Mouse (Mus musculus): ENCODE results near the gene Hoxc6. TPM values are rescaled to one million over a fixed set of nuclear protein-coding genes. Genes with fewer than 3 reads are reported as not detected.
A peak's percentile ranks its signal among the peaks of the same experiment; 100 is the strongest.

Gene Hoxc6
- polyA plus RNA-seq, 1 experiment from 2014 or later: not detected

- Histone ChIP-seq H3K4me2 (ENCODE audit: low read length) (peak within 1 kb of the TSS; percentile 28; the same call in 1 of the 2 replicates), H3K9me3 (ENCODE audit: control insufficient read depth, low read length) (no peaks in the 10 kb centered on the region), H3K4me1 (replicated peaks; ENCODE audit: control insufficient read depth, insufficient read depth, low read length) (no peaks in the 10 kb centered on the region; the same call in 1 of the 2 replicates), H3K9ac (replicated peaks; ENCODE audit: low read depth, low read length) (no peak within 1 kb of the TSS), H3K27ac (ENCODE audit: low read length) (no peak within 1 kb of the TSS), H3K4me3 (replicated peaks; ENCODE audit: low read length) (peak within 1 kb of the TSS; percentile 19), H3K27me3 (replicated peaks; ENCODE audit: control insufficient read depth, insufficient read depth, low read length) (peaks cover 95% of the 10 kb centered on the region), H3K36me3 (ENCODE audit: control insufficient read depth, insufficient read depth) (no peaks in the 10 kb centered on the region)
- no peak for ATAC-seq
- 2% methylated on average over 12 of the region's 12 CpGs for WGBS
These were observed 30.8 kb upstream of the Hoxc6 start, which contains the start of gene Hoxc5 for GRCm38 (mm10) chr15:102967312-102967510. Hoxc5 (plus strand) TSS chr15:102967443.

- WGBS: 2% methylated on average over 34 of the region's 34 CpGs
- Histone ChIP-seq H3K4me1 (replicated peaks; ENCODE audit: control insufficient read depth, insufficient read depth, low read length) (no peaks in the 10 kb centered on the region; the same call in 1 of the 2 replicates), H3K4me2 (ENCODE audit: low read length) (no peak overlapping the region), H3K27me3 (replicated peaks; ENCODE audit: control insufficient read depth, insufficient read depth, low read length) (peaks cover 95% of the 10 kb centered on the region), H3K9me3 (ENCODE audit: control insufficient read depth, low read length) (no peaks in the 10 kb centered on the region), H3K27ac (ENCODE audit: low read length) (no peak overlapping the region), H3K4me3 (replicated peaks; ENCODE audit: low read length) (no peak overlapping the region), H3K36me3 (ENCODE audit: control insufficient read depth, insufficient read depth) (no peaks in the 10 kb centered on the region), H3K9ac (replicated peaks; ENCODE audit: low read depth, low read length) (no peak overlapping the region)
- no peak for ATAC-seq
These were observed 30.3 kb upstream of the Hoxc6 start for GRCm38 (mm10) chr15:102967511-102968397.

GRCm38 (mm10) chr15:102969296-102969695 lies 28.8 kb upstream of the Hoxc6 start:
- Histone ChIP-seq H3K27me3 (replicated peaks; ENCODE audit: control insufficient read depth, insufficient read depth, low read length) (peaks cover 96% of the 10 kb centered on the region), H3K9me3 (ENCODE audit: control insufficient read depth, low read length) (no peaks in the 10 kb centered on the region), H3K4me3 (replicated peaks; ENCODE audit: low read length) (no peak overlapping the region), H3K4me1 (replicated peaks; ENCODE audit: control insufficient read depth, insufficient read depth, low read length) (no peaks in the 10 kb centered on the region; the same call in 1 of the 2 replicates), H3K4me2 (ENCODE audit: low read length) (no peak overlapping the region), H3K27ac (ENCODE audit: low read length) (no peak overlapping the region), H3K9ac (replicated peaks; ENCODE audit: low read depth, low read length) (no peak overlapping the region), H3K36me3 (ENCODE audit: control insufficient read depth, insufficient read depth) (no peaks in the 10 kb centered on the region)
- 25% methylated on average over 1 of the region's 1 CpGs for WGBS
- no peak for ATAC-seq

GRCm38 (mm10) chr15:102970740-102971139 lies 27.3 kb upstream of the Hoxc6 start:
- H3K4me2 ChIP-seq (ENCODE audit: low read length): no peak overlapping the region
- no peak for ATAC-seq

GRCm38 (mm10) chr15:102972254-102972653 lies 25.8 kb upstream of the Hoxc6 start:
- Histone ChIP-seq H3K36me3 (ENCODE audit: control insufficient read depth, insufficient read depth) (no peaks in the 10 kb centered on the region), H3K9me3 (ENCODE audit: control insufficient read depth, low read length) (no peaks in the 10 kb centered on the region), H3K27me3 (replicated peaks; ENCODE audit: control insufficient read depth, insufficient read depth, low read length) (peaks cover 88% of the 10 kb centered on the region), H3K9ac (replicated peaks; ENCODE audit: low read depth, low read length) (no peak overlapping the region), H3K4me1 (replicated peaks; ENCODE audit: control insufficient read depth, insufficient read depth, low read length) (no peaks in the 10 kb centered on the region), H3K4me3 (replicated peaks; ENCODE audit: low read length) (no peak overlapping the region), H3K27ac (ENCODE audit: low read length) (no peak overlapping the region), H3K4me2 (ENCODE audit: low read length) (no peak overlapping the region)
- WGBS: under 1% methylated on average over 21 of the region's 21 CpGs
- ATAC-seq: no peak

More at GRCm38 (mm10) chr15:102970740-102971139, 27.3 kb upstream of the Hoxc6 start:
- no peaks in the 10 kb centered on the region for H3K36me3 ChIP-seq (ENCODE audit: control insufficient read depth, insufficient read depth)
- no peak overlapping the region for H3K27ac ChIP-seq (ENCODE audit: low read length)
- no peak overlapping the region for H3K4me3 ChIP-seq (replicated peaks; ENCODE audit: low read length)
- no peaks in the 10 kb centered on the region for H3K9me3 ChIP-seq (ENCODE audit: control insufficient read depth, low read length)
- H3K27me3 ChIP-seq (replicated peaks; ENCODE audit: control insufficient read depth, insufficient read depth, low read length): peaks cover 94% of the 10 kb centered on the region
- H3K4me1 ChIP-seq (replicated peaks; ENCODE audit: control insufficient read depth, insufficient read depth, low read length): no peaks in the 10 kb centered on the region; the same call in 1 of the 2 replicates
- WGBS: 1% methylated on average over 12 of the region's 12 CpGs
- no peak overlapping the region for H3K9ac ChIP-seq (replicated peaks; ENCODE audit: low read depth, low read length)

- Histone ChIP-seq H3K4me2 (ENCODE audit: low read length) (no peak overlapping the region), H3K27ac (ENCODE audit: low read length) (no peak overlapping the region), H3K4me1 (replicated peaks; ENCODE audit: control insufficient read depth, insufficient read depth, low read length) (no peaks in the 10 kb centered on the region), H3K27me3 (replicated peaks; ENCODE audit: control insufficient read depth, insufficient read depth, low read length) (peaks cover 88% of the 10 kb centered on the region), H3K9me3 (ENCODE audit: control insufficient read depth, low read length) (no peaks in the 10 kb centered on the region), H3K36me3 (ENCODE audit: control insufficient read depth, insufficient read depth) (no peaks in the 10 kb centered on the region), H3K4me3 (replicated peaks; ENCODE audit: low read length) (no peak overlapping the region), H3K9ac (replicated peaks; ENCODE audit: low read depth, low read length) (no peak overlapping the region)
- WGBS: 1% methylated on average over 6 of the region's 6 CpGs
- no peak for ATAC-seq
These were observed 25.3 kb upstream of the Hoxc6 start for GRCm38 (mm10) chr15:102972753-102973152.

- H3K4me2 ChIP-seq (ENCODE audit: low read length): no peak overlapping the region
- H3K27ac ChIP-seq (ENCODE audit: low read length): no peak overlapping the region
- WGBS: 5% methylated on average over 7 of the region's 7 CpGs
- no peaks in the 10 kb centered on the region for H3K9me3 ChIP-seq (ENCODE audit: control insufficient read depth, low read length)
- H3K27me3 ChIP-seq (replicated peaks; ENCODE audit: control insufficient read depth, insufficient read depth, low read length): peaks cover 90% of the 10 kb centered on the region
- no peak overlapping the region for H3K9ac ChIP-seq (replicated peaks; ENCODE audit: low read depth, low read length)
- no peak overlapping the region for H3K4me3 ChIP-seq (replicated peaks; ENCODE audit: low read length)
- no peak for ATAC-seq
- no peaks in the 10 kb centered on the region for H3K36me3 ChIP-seq (ENCODE audit: control insufficient read depth, insufficient read depth)
- no peaks in the 10 kb centered on the region for H3K4me1 ChIP-seq (replicated peaks; ENCODE audit: control insufficient read depth, insufficient read depth, low read length)
These were observed 23.0 kb upstream of the Hoxc6 start for GRCm38 (mm10) chr15:102975034-102975433.

- Histone ChIP-seq H3K4me1 (replicated peaks; ENCODE audit: control insufficient read depth, insufficient read depth, low read length) (no peaks in the 10 kb centered on the region), H3K27me3 (replicated peaks; ENCODE audit: control insufficient read depth, insufficient read depth, low read length) (peaks cover 90% of the 10 kb centered on the region), H3K27ac (ENCODE audit: low read length) (no peak overlapping the region), H3K9ac (replicated peaks; ENCODE audit: low read depth, low read length) (no peak overlapping the region), H3K4me2 (ENCODE audit: low read length) (no peak overlapping the region), H3K36me3 (ENCODE audit: control insufficient read depth, insufficient read depth) (no peaks in the 10 kb centered on the region), H3K9me3 (ENCODE audit: control insufficient read depth, low read length) (no peaks in the 10 kb centered on the region), H3K4me3 (replicated peaks; ENCODE audit: low read length) (no peak overlapping the region)
- under 1% methylated on average over 21 of the region's 21 CpGs for WGBS
- ATAC-seq: no peak
These were observed 22.4 kb upstream of the Hoxc6 start for GRCm38 (mm10) chr15:102975688-102976111.

- H3K9me3 ChIP-seq (ENCODE audit: control insufficient read depth, low read length): no peaks in the 10 kb centered on the region
- no peak within 1 kb of the TSS for H3K4me3 ChIP-seq (replicated peaks; ENCODE audit: low read length)
- H3K27me3 ChIP-seq (replicated peaks; ENCODE audit: control insufficient read depth, insufficient read depth, low read length): peaks cover 89% of the 10 kb centered on the region
- no peak for ATAC-seq
- H3K27ac ChIP-seq (ENCODE audit: low read length): no peak within 1 kb of the TSS
- no peak within 1 kb of the TSS for H3K4me2 ChIP-seq (ENCODE audit: low read length)
- WGBS: 2% methylated on average over 12 of the region's 20 CpGs
- no peaks in the 10 kb centered on the region for H3K4me1 ChIP-seq (replicated peaks; ENCODE audit: control insufficient read depth, insufficient read depth, low read length)
- H3K9ac ChIP-seq (replicated peaks; ENCODE audit: low read depth, low read length): no peak within 1 kb of the TSS
- H3K36me3 ChIP-seq (ENCODE audit: control insufficient read depth, insufficient read depth): no peaks in the 10 kb centered on the region
These were observed 21.9 kb upstream of the Hoxc6 start, which contains the start of gene Hoxc9 for GRCm38 (mm10) chr15:102976171-102976570. Hoxc9 (plus strand) TSS chr15:102976439.
